Mouse (Mus musculus): ENCODE results near the gene Oxa1l.

Oxa1l gene

DNA sequence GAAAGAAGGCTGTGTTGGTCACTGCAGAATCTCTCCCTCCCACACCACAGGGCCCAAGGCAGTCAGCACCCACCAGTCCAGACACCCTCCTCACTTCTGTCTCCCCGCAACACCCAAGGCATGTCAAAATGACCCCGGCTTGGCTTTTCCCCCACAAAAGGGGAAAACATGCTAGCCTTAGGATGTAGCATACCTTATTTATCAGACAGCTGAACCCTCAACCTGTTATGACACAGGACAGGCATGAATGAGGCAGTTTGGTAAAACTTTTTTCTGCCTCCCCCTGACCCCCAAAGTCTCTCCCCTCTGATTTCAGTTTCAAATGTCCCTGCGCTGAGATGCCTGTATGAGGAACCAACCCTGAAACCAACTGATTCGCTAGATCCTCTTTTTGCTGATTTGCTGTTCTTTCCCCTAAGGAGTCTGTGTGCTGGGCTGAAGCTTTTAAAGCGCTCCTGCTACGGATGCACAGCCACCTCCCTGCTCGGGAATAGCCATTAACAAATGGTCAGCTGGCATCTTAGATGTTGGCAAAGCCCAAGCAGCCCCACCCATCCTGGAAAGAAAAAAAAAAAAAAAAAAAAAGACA lies 48.5 kb downstream of the Oxa1l start:
- no peak for DNase-seq (ENCODE audit: low read depth, low spot score)

DNA sequence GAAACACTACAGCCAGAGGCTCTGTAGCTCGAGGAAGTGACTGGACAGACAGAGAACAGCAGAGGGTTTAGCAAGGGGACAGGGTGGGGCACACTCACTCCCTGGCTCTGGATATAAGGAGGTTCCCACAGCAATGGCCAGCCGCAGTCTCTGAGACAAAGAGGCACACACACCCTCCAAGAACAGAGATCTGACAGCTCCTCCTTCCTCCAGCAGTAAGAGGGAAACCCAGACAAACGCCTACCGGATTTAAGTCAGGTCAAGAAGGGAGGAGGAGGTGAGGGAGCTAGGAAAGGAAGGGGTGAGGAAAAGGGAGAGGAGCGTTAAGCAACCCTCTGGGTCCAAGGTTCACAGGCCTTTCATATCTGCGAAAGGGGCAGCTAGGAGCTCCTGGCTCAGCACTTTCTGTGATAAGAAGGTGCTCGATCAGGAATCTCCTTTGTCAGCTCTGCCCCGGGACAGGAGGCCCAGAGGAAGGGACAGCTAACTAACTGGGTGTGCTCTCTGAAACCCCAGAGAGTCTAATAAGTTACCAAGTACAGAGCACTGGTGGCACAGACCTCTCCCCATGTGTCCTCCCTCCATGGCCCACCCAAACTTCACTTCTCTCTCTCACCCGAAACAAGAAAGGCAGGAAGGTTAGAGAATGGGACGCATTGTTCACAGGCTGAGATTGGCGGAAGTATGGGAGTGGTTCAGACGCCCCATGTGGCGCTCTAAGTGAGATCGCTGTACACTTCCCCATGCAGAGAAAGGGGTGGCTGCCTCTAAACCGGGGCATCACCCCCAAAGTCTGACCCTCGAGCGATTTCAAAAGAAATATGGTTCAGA lies 49.6 kb downstream of the Oxa1l start:
- DNase-seq (ENCODE audit: low read depth, low spot score), result no peak

DNA sequence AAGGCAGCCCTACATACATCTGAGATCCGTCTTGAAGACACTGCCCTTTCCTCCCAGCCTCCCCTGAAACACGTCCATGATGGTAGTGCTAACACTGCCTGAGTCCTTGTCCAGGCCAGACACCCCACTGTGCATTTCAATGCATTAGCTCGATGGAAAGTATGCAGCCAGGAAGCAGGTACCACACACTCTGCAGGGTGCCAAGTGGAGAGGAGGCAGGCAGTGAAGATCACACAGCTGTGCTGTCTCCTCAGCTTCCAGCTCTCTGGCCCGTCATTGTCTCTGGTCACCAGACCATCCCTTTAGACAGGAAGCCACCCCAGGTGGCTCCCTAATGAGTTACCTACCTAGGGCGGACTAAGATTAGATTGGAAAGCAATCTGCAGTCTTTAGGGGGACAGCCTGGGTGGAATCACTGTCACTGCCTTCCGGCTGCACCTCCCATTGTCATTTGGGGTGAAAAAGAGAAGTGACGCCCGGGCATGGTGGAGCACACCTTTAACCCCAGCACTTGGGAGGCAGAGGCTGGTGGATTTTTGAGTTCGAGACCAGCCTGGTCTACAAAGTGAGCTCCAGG lies 51.5 kb downstream of the Oxa1l start:
- DNase-seq (ENCODE audit: low read depth, low spot score), result no peak

DNA sequence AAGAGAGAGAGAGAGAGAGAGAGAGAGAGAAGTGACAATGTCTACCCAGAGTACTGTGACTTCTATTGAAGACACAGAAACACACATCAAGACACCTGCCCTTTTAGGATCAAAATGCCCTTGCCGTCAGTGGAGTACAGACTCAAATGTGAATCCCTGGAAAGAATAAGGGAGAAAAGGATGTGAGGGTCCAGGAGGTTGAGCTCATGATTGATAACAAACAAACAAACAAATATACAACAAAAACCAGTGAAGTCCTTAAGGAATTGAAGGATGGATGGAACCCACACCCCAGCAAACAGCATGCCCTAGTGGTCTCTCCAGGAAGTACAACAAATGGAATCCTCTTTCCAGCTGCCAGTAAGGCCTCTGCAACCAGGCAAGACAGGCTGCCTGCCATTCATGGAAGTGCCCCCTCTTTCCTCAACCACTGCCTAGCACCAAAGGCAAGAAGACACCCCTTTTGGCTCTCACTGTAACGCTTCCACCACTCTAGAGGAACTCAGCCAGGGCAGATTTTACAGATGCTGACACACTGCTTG lies 52.1 kb downstream of the Oxa1l start:
- DNase-seq (ENCODE audit: low read depth, low spot score), result no peak

DNA sequence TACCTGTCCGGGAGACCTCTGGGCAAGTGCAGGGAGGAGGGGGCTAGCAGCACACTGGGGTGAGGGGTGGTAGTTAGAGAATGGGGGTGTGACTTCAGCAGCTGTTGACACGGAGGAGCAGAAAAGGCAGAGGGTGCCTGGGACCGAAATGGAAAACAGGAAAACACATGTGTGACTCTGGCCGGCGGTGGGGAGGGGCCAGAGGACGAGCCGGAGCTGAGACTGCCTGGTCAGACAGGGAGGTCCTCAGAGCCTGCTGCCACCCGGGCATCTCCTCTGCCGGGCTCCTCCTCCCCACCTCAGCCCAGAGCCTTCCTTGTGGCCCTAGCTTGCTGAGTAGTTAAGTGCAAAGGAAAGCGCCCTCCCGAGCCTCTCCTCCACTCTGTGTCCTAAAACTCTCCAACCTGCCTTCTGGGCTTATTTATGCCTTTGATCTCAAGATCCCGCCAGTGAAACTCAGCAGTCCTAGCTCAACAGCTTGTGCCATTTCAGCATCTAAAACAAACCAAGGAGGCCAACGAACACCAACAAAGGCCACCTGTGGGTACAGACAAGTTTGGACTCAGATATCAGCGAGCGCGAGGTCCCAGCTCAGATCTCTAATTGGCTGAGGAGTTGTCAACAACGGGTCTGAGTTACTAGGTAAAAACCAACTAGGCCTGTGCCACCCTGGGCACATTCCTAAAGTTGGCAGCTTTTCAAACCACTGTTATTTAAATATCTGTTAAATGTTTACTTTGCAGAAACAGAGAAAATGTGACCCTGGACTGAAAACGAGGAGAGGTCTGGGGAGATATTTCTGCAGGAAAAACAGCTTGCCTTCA lies 53.5 kb downstream of the Oxa1l start:
- DNase-seq (ENCODE audit: low read depth, low spot score), result no peak

DNA sequence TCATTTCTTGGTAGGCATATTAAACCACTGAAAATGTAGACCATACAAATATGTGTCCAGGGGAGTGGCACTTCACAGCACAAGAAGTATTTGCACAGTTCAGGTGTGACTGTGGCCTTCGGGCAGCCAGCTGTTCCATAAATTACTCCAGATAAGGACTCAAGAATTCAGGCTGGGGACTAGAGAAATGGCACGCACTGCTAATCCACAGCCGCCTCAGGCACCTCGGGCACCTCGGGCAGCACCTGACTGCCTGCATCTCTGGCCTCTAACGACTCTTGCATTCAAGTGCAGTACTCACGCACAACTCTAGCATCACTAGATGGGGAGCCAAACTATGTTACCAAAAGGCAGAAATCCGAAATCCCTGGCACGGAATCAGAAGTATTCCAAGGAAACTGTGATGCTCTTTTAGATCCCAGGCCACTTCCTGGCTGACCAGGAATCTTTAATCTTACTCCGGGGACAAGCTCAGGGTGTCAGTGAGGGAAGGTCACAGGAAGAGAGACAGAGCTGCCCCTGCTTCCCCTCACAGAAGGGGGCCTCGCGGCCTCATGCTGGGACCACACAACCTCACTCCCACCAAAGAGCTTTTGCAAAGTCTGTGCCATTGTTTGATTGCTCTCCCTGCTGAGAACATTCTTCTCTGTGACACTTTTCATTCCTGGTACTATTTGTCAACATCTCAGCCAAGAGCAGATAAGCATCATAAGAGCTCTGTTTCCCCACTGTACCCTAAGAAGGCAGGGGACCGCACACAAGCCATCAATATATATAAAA lies 54.8 kb downstream of the Oxa1l start:
- no peak for DNase-seq (ENCODE audit: low read depth, low spot score)

DNA sequence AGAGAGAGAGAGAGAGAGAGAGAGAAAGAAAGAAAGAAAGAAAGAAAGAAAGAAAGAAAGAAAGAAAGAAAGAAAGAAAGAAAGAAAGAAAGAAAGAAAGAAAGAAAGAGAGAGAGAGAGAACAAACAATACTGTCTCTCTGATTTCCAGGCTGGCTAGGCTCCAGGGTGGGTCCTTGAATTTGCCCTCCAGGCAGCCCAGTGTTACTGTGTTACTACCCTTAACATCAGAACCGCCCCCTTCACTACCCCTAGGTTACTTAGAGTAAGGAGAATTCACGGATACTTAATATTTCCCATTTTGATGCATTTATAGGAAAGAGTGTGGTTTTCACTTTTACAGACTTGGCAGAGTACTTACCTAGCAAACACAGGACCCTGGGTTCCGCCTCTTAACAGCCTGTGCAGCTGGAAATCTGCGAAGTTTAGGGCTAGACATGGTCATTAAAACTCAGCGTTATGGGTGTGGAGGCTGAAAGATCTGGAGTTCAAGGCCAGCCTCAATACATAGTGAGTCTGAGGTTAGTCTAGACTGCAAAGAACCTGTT lies 55.7 kb downstream of the Oxa1l start:
- DNase-seq (ENCODE audit: low read depth, low spot score), result no peak

DNA sequence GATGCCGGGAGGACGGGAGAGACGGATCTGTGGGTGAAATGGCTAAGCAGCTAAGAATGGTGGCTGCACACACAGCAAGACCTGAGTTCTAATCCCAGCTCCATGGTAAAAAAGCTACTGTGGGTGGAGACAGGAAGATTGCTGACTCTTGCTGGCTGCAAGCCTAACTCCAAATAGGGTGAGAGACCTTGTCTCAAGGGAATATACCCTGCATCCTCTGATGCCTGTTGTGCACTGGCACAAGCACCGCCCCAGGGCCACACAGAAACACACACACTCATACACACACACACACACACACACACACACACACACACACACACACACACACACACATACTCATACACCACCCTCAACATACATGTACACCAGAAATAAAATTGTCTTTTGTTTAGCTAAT lies 56.2 kb downstream of the Oxa1l start:
- DNase-seq (ENCODE audit: low read depth, low spot score), result no peak

DNA sequence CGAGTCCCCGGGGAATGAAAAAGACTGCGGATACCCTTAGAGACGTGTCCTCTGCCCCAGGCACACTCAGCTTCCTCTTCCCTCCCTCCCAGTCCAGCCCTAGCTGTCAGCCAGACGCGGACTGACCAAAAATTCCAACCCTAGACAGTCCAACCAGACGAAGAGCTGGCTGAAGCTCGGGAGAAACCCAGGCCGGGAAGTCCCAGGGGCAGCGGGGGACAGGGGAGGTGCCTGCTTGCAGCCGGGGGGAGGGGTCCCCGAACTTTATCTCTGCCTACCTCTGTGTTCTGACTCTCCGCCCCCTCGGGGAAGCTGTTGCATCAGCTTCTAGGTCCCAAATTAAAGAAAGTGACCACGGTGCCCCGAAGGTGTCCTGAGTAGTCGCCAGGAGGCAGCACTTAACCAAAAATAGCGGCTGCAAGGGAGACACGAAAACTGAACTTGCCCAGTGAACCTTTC lies 57.0 kb downstream of the Oxa1l start, which contains the start of gene Slc7a7:
Gene Slc7a7 (minus strand): TSS at position 158 of the 459 bp plus-strand sequence.
- DNase-seq (ENCODE audit: low read depth, low spot score), result no peak
